Mouse (Mus musculus): ENCODE results near the gene Zfp423. TPM values are rescaled to one million over a fixed set of nuclear protein-coding genes. Genes with fewer than 3 reads are reported as not detected.

Gene Zfp423
- total and polyA plus RNA-seq, 3 experiments, result not detected

DNA sequence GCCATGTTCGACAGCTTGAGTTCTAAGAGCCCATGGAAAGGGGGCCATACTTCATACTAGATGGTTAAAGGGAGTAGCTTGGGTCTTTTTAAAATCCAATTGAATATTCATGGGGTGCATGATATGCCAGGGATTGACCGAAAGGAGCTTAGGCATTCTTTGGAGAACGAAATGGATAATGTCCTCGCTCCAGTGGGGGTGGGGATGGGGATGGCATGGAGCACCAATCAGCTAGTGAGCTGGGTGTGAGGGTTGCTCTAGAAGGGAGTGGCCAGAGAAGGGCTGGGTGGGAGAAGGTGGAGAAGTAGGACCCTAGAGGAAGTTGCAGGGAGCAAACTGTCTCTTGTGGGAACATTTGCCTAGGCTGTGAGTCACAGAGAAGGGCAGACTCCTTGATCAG lies 271.0 kb downstream of the Zfp423 start:
- no peak overlapping the region for H3K4me3 ChIP-seq (ENCODE audit: control insufficient read depth in 1 of 2, insufficient read depth in 1 of 2, low read depth in 2 of 2, low read length in 2 of 2)
- H3K9ac ChIP-seq (ENCODE audit: control insufficient read depth, low read depth, low read length, poor library complexity, severe bottlenecking), result no peak overlapping the region
- no peaks in the 10 kb centered on the region for H3K36me3 ChIP-seq (ENCODE audit: control insufficient read depth in 1 of 2, insufficient read depth in 2 of 2, low read length in 2 of 2)
- no peak for DNase-seq (ENCODE audit: low read depth, low spot score)
- H3K27ac ChIP-seq (ENCODE audit: control insufficient read depth, low read depth, low read length), result no peak overlapping the region
- TF ChIP-seq SMC3 (IDR thresholded peaks at IDR 0.05; ENCODE audit: low read depth, low read length) (no peak), RCOR1 (IDR thresholded peaks at IDR 0.05; ENCODE audit: low read depth, low read length) (no peak), POLR2AphosphoS5 (IDR thresholded peaks at IDR 0.05; ENCODE audit: borderline replicate concordance, low read depth, low read length) (no peak), TBP (IDR thresholded peaks at IDR 0.05; ENCODE audit: low read depth, low read length) (no peak), ELF1 (IDR thresholded peaks at IDR 0.05; ENCODE audit: low read depth, low read length) (no peak), ETS1 (IDR thresholded peaks at IDR 0.05; ENCODE audit: low read depth, low read length) (no peak), CHD1 (IDR thresholded peaks at IDR 0.05; ENCODE audit: low read depth, low read length) (no peak), UBTF (IDR thresholded peaks at IDR 0.05; ENCODE audit: borderline replicate concordance, insufficient read depth, low read depth, low read length) (no peak)
- no peaks in the 10 kb centered on the region for H3K79me2 ChIP-seq (ENCODE audit: control insufficient read depth, insufficient read depth, low read length, poor library complexity)
- no peaks in the 10 kb centered on the region for H3K27me3 ChIP-seq (ENCODE audit: control insufficient read depth in 1 of 2, insufficient read depth in 2 of 2, low read length in 2 of 2)
- H3K4me1 ChIP-seq (ENCODE audit: control insufficient read depth in 1 of 2, insufficient read depth in 2 of 2, low read length in 2 of 2), result no peaks in the 10 kb centered on the region
- no peaks in the 10 kb centered on the region for H3K9me3 ChIP-seq (replicated peaks; ENCODE audit: insufficient read depth, low read length)

DNA sequence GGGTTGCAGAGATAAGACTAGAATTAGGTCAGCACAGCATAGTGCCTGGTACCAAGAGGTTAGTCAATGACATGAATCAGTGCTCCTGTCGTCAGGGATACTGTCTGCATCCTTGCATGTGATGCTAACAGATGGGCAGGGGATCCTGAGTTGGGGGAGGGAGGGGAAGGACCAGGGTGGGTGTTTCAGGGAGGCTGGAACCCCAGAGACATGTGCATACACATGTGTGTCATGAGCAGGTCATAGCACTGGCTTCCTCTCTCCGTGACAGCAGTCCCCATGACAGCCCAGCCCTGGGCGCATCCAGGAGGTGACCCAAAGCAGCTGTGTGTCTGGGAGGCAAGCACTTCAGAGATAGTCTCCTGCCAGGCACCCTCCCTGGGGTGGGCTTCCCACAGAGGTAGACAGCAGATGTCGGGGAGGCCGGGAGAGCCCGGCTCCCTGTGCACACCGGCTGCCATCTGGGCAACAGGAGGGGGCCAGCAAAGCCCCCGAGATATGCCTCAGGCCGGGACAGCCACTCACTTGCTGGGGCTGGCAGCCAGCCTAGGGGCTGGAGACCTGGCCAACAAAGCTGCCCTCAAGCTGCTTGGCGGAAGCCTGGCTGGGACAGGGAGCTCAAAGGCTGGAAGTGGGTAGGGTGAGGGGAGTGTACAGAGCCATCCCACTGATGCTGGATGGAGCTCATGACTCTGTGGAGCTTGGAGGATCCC lies 272.3 kb downstream of the Zfp423 start:
- Histone ChIP-seq H3K27ac (ENCODE audit: control insufficient read depth, low read depth, low read length) (no peak overlapping the region), H3K9me3 (replicated peaks; ENCODE audit: insufficient read depth, low read length) (no peaks in the 10 kb centered on the region), H3K4me1 (ENCODE audit: control insufficient read depth in 1 of 2, insufficient read depth in 2 of 2, low read length in 2 of 2) (no peaks in the 10 kb centered on the region)

More for the DNA sequence above, 272.3 kb downstream of the Zfp423 start:
- Histone ChIP-seq H3K27me3 (ENCODE audit: control insufficient read depth in 1 of 2, insufficient read depth in 2 of 2, low read length in 2 of 2) (no peaks in the 10 kb centered on the region), H3K79me2 (ENCODE audit: control insufficient read depth, insufficient read depth, low read length, poor library complexity) (no peaks in the 10 kb centered on the region), H3K36me3 (ENCODE audit: control insufficient read depth in 1 of 2, insufficient read depth in 2 of 2, low read length in 2 of 2) (no peaks in the 10 kb centered on the region), H3K9ac (ENCODE audit: control insufficient read depth, low read depth, low read length, poor library complexity, severe bottlenecking) (no peak overlapping the region), H3K4me3 (ENCODE audit: control insufficient read depth in 1 of 2, insufficient read depth in 1 of 2, low read depth in 2 of 2, low read length in 2 of 2) (no peak overlapping the region)
- no peak for TF ChIP-seq MYB (IDR thresholded peaks at IDR 0.05; ENCODE audit: low read depth, low read length)
- no peak for TF ChIP-seq SMC3 (IDR thresholded peaks at IDR 0.05; ENCODE audit: low read depth, low read length)
- no peak for TF ChIP-seq POLR2A (IDR thresholded peaks at IDR 0.05; ENCODE audit: control insufficient read depth in 1 of 2, insufficient read depth in 1 of 2, low read depth in 1 of 2, low read length in 2 of 2, poor library complexity in 1 of 2)
- TF ChIP-seq HCFC1 (IDR thresholded peaks at IDR 0.05; ENCODE audit: low read depth, low read length), result no peak
- TF ChIP-seq TAL1 (IDR thresholded peaks at IDR 0.05; ENCODE audit: low read length), result no peak
- no peak for TF ChIP-seq BHLHE40 (IDR thresholded peaks at IDR 0.05; ENCODE audit: borderline replicate concordance, low read depth, low read length)
- TF ChIP-seq RCOR1 (IDR thresholded peaks at IDR 0.05; ENCODE audit: low read depth, low read length), result no peak
- no peak for TF ChIP-seq NELFE (IDR thresholded peaks at IDR 0.05; ENCODE audit: low read depth, low read length)
- TF ChIP-seq TCF12 (IDR thresholded peaks at IDR 0.05; ENCODE audit: low read depth, low read length), result no peak
- TF ChIP-seq ZC3H11A (IDR thresholded peaks at IDR 0.05; ENCODE audit: low read depth, low read length), result no peak
- no peak for TF ChIP-seq CTCF (IDR thresholded peaks at IDR 0.05 in 2 of 3, conservative IDR thresholded peaks at IDR 0.05 in 1 of 3; ENCODE audit: control insufficient read depth in 1 of 3, insufficient read depth in 1 of 3, low read depth in 2 of 3, low read length in 3 of 3, poor library complexity in 1 of 3, severe bottlenecking in 1 of 3)
- no peak for TF ChIP-seq CHD1 (IDR thresholded peaks at IDR 0.05; ENCODE audit: low read depth, low read length)
- TF ChIP-seq GABPA (IDR thresholded peaks at IDR 0.05; ENCODE audit: low read depth, low read length), result no peak
- no peak for TF ChIP-seq POLR2AphosphoS2 (IDR thresholded peaks at IDR 0.05; ENCODE audit: low read length)
- no peak for TF ChIP-seq EP300 (IDR thresholded peaks at IDR 0.05; ENCODE audit: low read depth in 1 of 2, low read length in 2 of 2)
- no peak for TF ChIP-seq ZNF384 (IDR thresholded peaks at IDR 0.05; ENCODE audit: low read depth, low read length)
- TF ChIP-seq MAFK (IDR thresholded peaks at IDR 0.05; ENCODE audit: borderline replicate concordance, low read depth, low read length), result no peak
- TF ChIP-seq TBP (IDR thresholded peaks at IDR 0.05; ENCODE audit: low read depth, low read length), result no peak
- DNase-seq (ENCODE audit: low read depth, low spot score), result no peak
